Mouse (Mus musculus) left cerebral cortex, postnatal 10 days (tissue): ENCODE data around the gene Clec2h. TPM values are rescaled to one million over a fixed set of nuclear protein-coding genes. Genes with fewer than 3 reads are reported as not detected.
"Not testable (repeated sequence)": the region's sequence is repeated elsewhere in the genome, so short reads cannot be mapped to it uniquely, and the experiment has no call there.

Experiments used
- DNase-seq, 2 experiments: peaks; one replicate each; pipeline ENCODE4 v3.0.0; 2021 to 2022; ENCODE audit warnings: low spot score in 2 of 2, mixed read lengths in 1 of 2; ENCODE audit errors: extremely low spot score in 1 of 2
- intact Hi-C: fragments of 180-260 bp; cut with DNase I; formaldehyde crosslinking; loops from one replicate; pipeline ENCODE4 v1.15.1; 2025
- total RNA-seq, 2 experiments: library from RNA; stranded (reverse); gene quantifications; 2 replicates each; pipeline ENCODE4 v1.2.3; 2021

Clec2h gene
- under 1 TPM in 1 of 2 experiments, not detected in 1; 0.19 TPM for total RNA-seq

- DNase-seq: peak in 1 of 2 experiments; percentile 20
- intact Hi-C loops: no loop called here
Observed at GRCm38 (mm10) chr6:128662206-128662605, at the start of gene Clec2h. Clec2h (plus strand) TSS chr6:128662385.

GRCm38 (mm10) chr6:128622733-128623132 is 39.5 kb upstream of the Clec2h start:
- no peak for DNase-seq
- intact Hi-C loops: loop anchor here (2.0 kb wide), 1 partner anchor 18 kb away; no protein-coding TSS in a partner anchor

- intact Hi-C loops: loop anchor here (2.0 kb wide), 1 partner anchor 19 kb away; no protein-coding TSS in a partner anchor
- not testable (repeated sequence) for DNase-seq
Observed at GRCm38 (mm10) chr6:128623433-128623832, 38.8 kb upstream of the Clec2h start, which contains the start of gene Klrb1a. Klrb1a (minus strand) TSS chr6:128623533.

GRCm38 (mm10) chr6:128624425-128624824 is 37.8 kb upstream of the Clec2h start:
- intact Hi-C loops: loop anchor here (2.0 kb wide), 1 partner anchor 166 kb away; no protein-coding TSS in a partner anchor
- DNase-seq: no peak

GRCm38 (mm10) chr6:128625246-128625645 is 36.9 kb upstream of the Clec2h start:
- intact Hi-C loops: loop anchor here (2.0 kb wide), 1 partner anchor 166 kb away; no protein-coding TSS in a partner anchor
- DNase-seq: not testable (repeated sequence)

- DNase-seq: peak; percentile 36 to 42
- intact Hi-C loops: not testable (repeated sequence)
Observed at GRCm38 (mm10) chr6:128629771-128630739, 32.1 kb upstream of the Clec2h start.

GRCm38 (mm10) chr6:128630912-128631905 is 31.0 kb upstream of the Clec2h start:
- DNase-seq, intact Hi-C loops: not testable (repeated sequence)

- intact Hi-C loops: no loop called here
- no peak for DNase-seq
Observed at GRCm38 (mm10) chr6:128640673-128641072, 21.5 kb upstream of the Clec2h start.

- no peak for DNase-seq
- intact Hi-C loops: no loop called here
Observed at GRCm38 (mm10) chr6:128641116-128641716, 21.0 kb upstream of the Clec2h start.

GRCm38 (mm10) chr6:128643999-128644398 is 18.2 kb upstream of the Clec2h start:
- no peak for DNase-seq
- intact Hi-C loops: no loop called here

GRCm38 (mm10) chr6:128644694-128645093 is 17.5 kb upstream of the Clec2h start:
- intact Hi-C loops: not testable (repeated sequence)

GRCm38 (mm10) chr6:128645708-128646107 is 16.5 kb upstream of the Clec2h start:
- intact Hi-C loops, DNase-seq: not testable (repeated sequence)

More at GRCm38 (mm10) chr6:128644694-128645093, 17.5 kb upstream of the Clec2h start:
- DNase-seq: not testable (repeated sequence)

- intact Hi-C loops: no loop called here
- DNase-seq: no peak
Observed at GRCm38 (mm10) chr6:128649681-128650080, 12.5 kb upstream of the Clec2h start.

GRCm38 (mm10) chr6:128650187-128650586 is 12.0 kb upstream of the Clec2h start:
- intact Hi-C loops: no loop called here
- DNase-seq: no peak

- intact Hi-C loops, DNase-seq: not testable (repeated sequence)
Observed at GRCm38 (mm10) chr6:128650827-128651226, 11.4 kb upstream of the Clec2h start.

- DNase-seq: no peak
- intact Hi-C loops: no loop called here
Observed at GRCm38 (mm10) chr6:128652938-128653337, 9.2 kb upstream of the Clec2h start.

- no peak for DNase-seq
- intact Hi-C loops: no loop called here
Observed at GRCm38 (mm10) chr6:128661249-128661648, 936 bp upstream of the Clec2h start.

GRCm38 (mm10) chr6:128669936-128670335 is 7.8 kb downstream of the Clec2h start:
- intact Hi-C loops: no loop called here
- DNase-seq: no peak
